Mouse (Mus musculus): ENCODE measurements at regions not wholly inside any gene's neighbourhood (a gene's known extent, or its start where the extent isn't known, plus 50 kb on each side); places are given as distances from the start of the nearest gene placed in this dataset.

GRCm38 (mm10) chr13:101965537-101965936, 197.5 kb upstream of the Pik3r1 start:
- Histone ChIP-seq H3K4me3 (no peak overlapping the region), H3K9ac (no peak overlapping the region), H3K27ac (no peak overlapping the region), H3K4me2 (no peak overlapping the region), H3K36me3 (no peaks in the 10 kb centered on the region), H3K27me3 (no peaks in the 10 kb centered on the region), H3K9me3 (no peaks in the 10 kb centered on the region), H3K4me1 (no peaks in the 10 kb centered on the region; the same call in 1 of the 2 replicates)
- ATAC-seq (ENCODE audit: borderline replicate concordance, extremely low read depth, low FRiP score, low TSS enrichment), result no peak
- WGBS, result 73% methylated on average over 7 of the region's 7 CpGs

GRCm38 (mm10) chr13:101966799-101967397, 198.9 kb upstream of the Pik3r1 start:
- ATAC-seq (ENCODE audit: borderline replicate concordance, extremely low read depth, low FRiP score, low TSS enrichment), result no peak
- Histone ChIP-seq H3K4me3 (no peak overlapping the region), H3K27ac (no peak overlapping the region), H3K36me3 (no peaks in the 10 kb centered on the region), H3K27me3 (no peaks in the 10 kb centered on the region), H3K4me2 (no peak overlapping the region), H3K9me3 (no peaks in the 10 kb centered on the region), H3K4me1 (no peaks in the 10 kb centered on the region; the same call in 1 of the 2 replicates), H3K9ac (no peak overlapping the region)
- WGBS, result 54% methylated on average over 8 of the region's 8 CpGs

- Histone ChIP-seq H3K27ac (no peak overlapping the region), H3K9ac (no peak overlapping the region), H3K9me3 (no peaks in the 10 kb centered on the region), H3K4me3 (no peak overlapping the region), H3K4me1 (no peaks in the 10 kb centered on the region; the same call in 1 of the 2 replicates), H3K36me3 (no peaks in the 10 kb centered on the region), H3K4me2 (no peak overlapping the region), H3K27me3 (no peaks in the 10 kb centered on the region)
- WGBS, result 67% methylated on average over 4 of the region's 4 CpGs
- no peak for ATAC-seq (ENCODE audit: borderline replicate concordance, extremely low read depth, low FRiP score, low TSS enrichment)
Observed at GRCm38 (mm10) chr13:101967466-101967865, 199.4 kb upstream of the Pik3r1 start.

GRCm38 (mm10) chr13:101976766-101977165, 208.7 kb upstream of the Pik3r1 start:
- H3K9me3 ChIP-seq, result no peaks in the 10 kb centered on the region
- no peak overlapping the region for H3K9ac ChIP-seq
- no peak overlapping the region for H3K4me2 ChIP-seq
- WGBS, result 88% methylated on average over 4 of the region's 4 CpGs
- H3K4me1 ChIP-seq, result peaks cover 7% of the 10 kb centered on the region; the same call in 1 of the 2 replicates
- H3K27me3 ChIP-seq, result no peaks in the 10 kb centered on the region
- no peak overlapping the region for H3K27ac ChIP-seq
- H3K4me3 ChIP-seq, result no peak overlapping the region
- no peak for ATAC-seq (ENCODE audit: borderline replicate concordance, extremely low read depth, low FRiP score, low TSS enrichment)
- H3K36me3 ChIP-seq, result no peaks in the 10 kb centered on the region

GRCm38 (mm10) chr13:101980171-101980835, 212.3 kb upstream of the Pik3r1 start:
- H3K27me3 ChIP-seq, result no peaks in the 10 kb centered on the region
- H3K4me2 ChIP-seq, result no peak overlapping the region
- H3K36me3 ChIP-seq, result no peaks in the 10 kb centered on the region
- peaks cover 7% of the 10 kb centered on the region; the same call in 1 of the 2 replicates for H3K4me1 ChIP-seq
- peak; percentile 91 for ATAC-seq (ENCODE audit: borderline replicate concordance, extremely low read depth, low FRiP score, low TSS enrichment)
- no peak overlapping the region for H3K4me3 ChIP-seq
- H3K9me3 ChIP-seq, result no peaks in the 10 kb centered on the region
- H3K27ac ChIP-seq, result peak overlapping the region; percentile 64
- no peak overlapping the region for H3K9ac ChIP-seq
- WGBS, result 49% methylated on average over 4 of the region's 4 CpGs

- Histone ChIP-seq H3K4me3 (no peak overlapping the region), H3K4me2 (no peak overlapping the region), H3K27me3 (no peaks in the 10 kb centered on the region), H3K36me3 (no peaks in the 10 kb centered on the region), H3K9me3 (no peaks in the 10 kb centered on the region), H3K9ac (no peak overlapping the region), H3K4me1 (no peaks in the 10 kb centered on the region), H3K27ac (peak overlapping the region; percentile 33)
- peak; percentile 31; the same call in 1 of the 2 replicates for ATAC-seq (ENCODE audit: borderline replicate concordance, extremely low read depth, low FRiP score, low TSS enrichment)
- 61% methylated on average over 9 of the region's 9 CpGs for WGBS
Observed at GRCm38 (mm10) chr13:101988637-101989413, 220.8 kb upstream of the Pik3r1 start.

- Histone ChIP-seq H3K4me2 (no peak overlapping the region), H3K9me3 (no peaks in the 10 kb centered on the region), H3K27me3 (no peaks in the 10 kb centered on the region), H3K27ac (no peak overlapping the region), H3K9ac (no peak overlapping the region), H3K4me3 (no peak overlapping the region), H3K4me1 (0 out of 2 replicates have a peak, but pooled peaks cover 3% of the 10 kb centered on the region), H3K36me3 (no peaks in the 10 kb centered on the region)
- WGBS, result 68% methylated on average over 1 of the region's 1 CpGs
- ATAC-seq (ENCODE audit: borderline replicate concordance, extremely low read depth, low FRiP score, low TSS enrichment), result no peak
Observed at GRCm38 (mm10) chr13:101991729-101992128, 223.7 kb upstream of the Pik3r1 start.

GRCm38 (mm10) chr13:101994779-101995178, 226.8 kb upstream of the Pik3r1 start:
- ATAC-seq (ENCODE audit: borderline replicate concordance, extremely low read depth, low FRiP score, low TSS enrichment), result peak; percentile 83; the same call in 1 of the 2 replicates
- WGBS, result 41% methylated on average over 3 of the region's 3 CpGs
- Histone ChIP-seq H3K4me3 (no peak overlapping the region), H3K4me2 (no peak overlapping the region), H3K9ac (no peak overlapping the region), H3K9me3 (no peaks in the 10 kb centered on the region), H3K4me1 (0 out of 2 replicates have a peak, but pooled peaks cover 3% of the 10 kb centered on the region), H3K27me3 (no peaks in the 10 kb centered on the region), H3K27ac (no peak overlapping the region), H3K36me3 (no peaks in the 10 kb centered on the region)

GRCm38 (mm10) chr13:101995529-101995928, 227.5 kb upstream of the Pik3r1 start:
- Histone ChIP-seq H3K9ac (no peak overlapping the region), H3K36me3 (no peaks in the 10 kb centered on the region), H3K4me2 (no peak overlapping the region), H3K27ac (no peak overlapping the region), H3K9me3 (no peaks in the 10 kb centered on the region), H3K4me1 (0 out of 2 replicates have a peak, but pooled peaks cover 3% of the 10 kb centered on the region), H3K27me3 (no peaks in the 10 kb centered on the region), H3K4me3 (no peak overlapping the region)
- ATAC-seq (ENCODE audit: borderline replicate concordance, extremely low read depth, low FRiP score, low TSS enrichment), result no peak
- WGBS, result 87% methylated on average over 2 of the region's 2 CpGs

- H3K36me3 ChIP-seq, result no peaks in the 10 kb centered on the region
- no peak for ATAC-seq (ENCODE audit: borderline replicate concordance, extremely low read depth, low FRiP score, low TSS enrichment)
- H3K27ac ChIP-seq, result no peak overlapping the region
- H3K4me1 ChIP-seq, result 0 out of 2 replicates have a peak, but pooled peaks cover 3% of the 10 kb centered on the region
- H3K4me3 ChIP-seq, result no peak overlapping the region
- WGBS, result 71% methylated on average over 5 of the region's 5 CpGs
- H3K9ac ChIP-seq, result no peak overlapping the region
- H3K27me3 ChIP-seq, result no peaks in the 10 kb centered on the region
- H3K9me3 ChIP-seq, result no peaks in the 10 kb centered on the region
- H3K4me2 ChIP-seq, result no peak overlapping the region
Observed at GRCm38 (mm10) chr13:101996144-101996543, 228.1 kb upstream of the Pik3r1 start.

- Histone ChIP-seq H3K27me3 (no peaks in the 10 kb centered on the region), H3K36me3 (no peaks in the 10 kb centered on the region), H3K4me3 (no peak overlapping the region), H3K27ac (no peak overlapping the region), H3K4me2 (no peak overlapping the region), H3K9me3 (no peaks in the 10 kb centered on the region), H3K9ac (no peak overlapping the region), H3K4me1 (0 out of 2 replicates have a peak, but pooled peaks cover 3% of the 10 kb centered on the region)
- ATAC-seq (ENCODE audit: borderline replicate concordance, extremely low read depth, low FRiP score, low TSS enrichment), result no peak
- 73% methylated on average over 2 of the region's 2 CpGs for WGBS
Observed at GRCm38 (mm10) chr13:101997415-101997814, 229.4 kb upstream of the Pik3r1 start.

- Histone ChIP-seq H3K27ac (no peak overlapping the region), H3K4me3 (no peak overlapping the region), H3K9ac (no peak overlapping the region), H3K9me3 (no peaks in the 10 kb centered on the region), H3K4me1 (no peaks in the 10 kb centered on the region), H3K4me2 (no peak overlapping the region), H3K36me3 (no peaks in the 10 kb centered on the region), H3K27me3 (no peaks in the 10 kb centered on the region)
- no peak for ATAC-seq (ENCODE audit: borderline replicate concordance, extremely low read depth, low FRiP score, low TSS enrichment)
- WGBS, result 54% methylated on average over 5 of the region's 5 CpGs
Observed at GRCm38 (mm10) chr13:102006565-102006964, 238.5 kb upstream of the Pik3r1 start.

Measured in lung, embryonic 15.5 days (tissue).